8 mouse cellular contexts compared by ENCODE assay signal in genomic region chr5:66532827-66533226, GRCm38 (mm10).
DNase-seq lines count a peak whose midpoint lies in the region; ATAC-seq lines count a peak whose summit lies in the region.

No protein-coding gene starts in this region.

- DNase-seq in heart, embryonic 10.5 days (ENCODE audit: low spot score), result peak; percentile 60
- no peak for DNase-seq in heart, adult 18-20 months
- peak; percentile 81 for DNase-seq in NIH3T3 (ENCODE audit: low read depth)
- DNase-seq in cerebellum, adult 11-12 months, result peak; percentile 72
- DNase-seq in urinary bladder, postnatal 10 days (ENCODE audit: low spot score), result no peak
- DNase-seq in spleen, postnatal 4 days (ENCODE audit: low spot score in 2 of 2), result no peak

- H3K27me3 ChIP-seq in heart, embryonic 10.5 days (ENCODE audit: insufficient read depth, poor library complexity, severe bottlenecking), result no peaks in the 10 kb centered on the region
- H3K27me3 ChIP-seq in limb, embryonic 12.5 days, result no peaks in the 10 kb centered on the region
- H3K27me3 ChIP-seq in hindbrain, embryonic 13.5 days, result no peaks in the 10 kb centered on the region

- no peak for ATAC-seq in limb, embryonic 12.5 days (ENCODE audit: insufficient number of reproducible peaks, insufficient read depth, low FRiP score, low TSS enrichment, low read depth)
- ATAC-seq in hindbrain, embryonic 13.5 days (ENCODE audit: low FRiP score), result no peak

- 0 out of 2 replicates have a peak overlapping the region, but pooled peaks have one; percentile 10 for H3K27ac ChIP-seq in heart, embryonic 10.5 days
- H3K27ac ChIP-seq in limb, embryonic 12.5 days, result peak overlapping the region; percentile 26; the same call in 1 of the 2 replicates
- H3K27ac ChIP-seq in hindbrain, embryonic 13.5 days, result no peak overlapping the region

- WGBS in heart, embryonic 10.5 days, result 85% methylated on average over 6 of the region's 6 CpGs
- 78% methylated on average over 6 of the region's 6 CpGs for WGBS in limb, embryonic 12.5 days
- WGBS in hindbrain, embryonic 13.5 days, result 81% methylated on average over 6 of the region's 6 CpGs

- H3K4me3 ChIP-seq in heart, embryonic 10.5 days, result no peak overlapping the region
- no peak overlapping the region for H3K4me3 ChIP-seq in limb, embryonic 12.5 days (replicated peaks)
- no peak overlapping the region for H3K4me3 ChIP-seq in hindbrain, embryonic 13.5 days

- no peaks in the 10 kb centered on the region for H3K9me3 ChIP-seq in heart, embryonic 10.5 days
- H3K9me3 ChIP-seq in limb, embryonic 12.5 days, result no peaks in the 10 kb centered on the region
- no peaks in the 10 kb centered on the region for H3K9me3 ChIP-seq in hindbrain, embryonic 13.5 days

- no peaks in the 10 kb centered on the region for H3K36me3 ChIP-seq in heart, embryonic 10.5 days
- H3K36me3 ChIP-seq in limb, embryonic 12.5 days, result no peaks in the 10 kb centered on the region
- H3K36me3 ChIP-seq in hindbrain, embryonic 13.5 days, result no peaks in the 10 kb centered on the region

- no peak overlapping the region for H3K9ac ChIP-seq in limb, embryonic 12.5 days (replicated peaks)
- no peak overlapping the region for H3K9ac ChIP-seq in hindbrain, embryonic 13.5 days

- H3K4me1 ChIP-seq in heart, embryonic 10.5 days, result peaks cover 78% of the 10 kb centered on the region
- H3K4me1 ChIP-seq in limb, embryonic 12.5 days (replicated peaks), result peaks cover 85% of the 10 kb centered on the region
- peaks cover 43% of the 10 kb centered on the region for H3K4me1 ChIP-seq in hindbrain, embryonic 13.5 days (replicated peaks)

- H3K4me2 ChIP-seq in limb, embryonic 12.5 days, result no peak overlapping the region
- no peak overlapping the region for H3K4me2 ChIP-seq in hindbrain, embryonic 13.5 days

Comparison
In these comparisons a context has a peak if more than half of its experiments do, and no peak if none do; other contexts are left out.
1. DNase-seq: peak in heart, embryonic 10.5 days (single experiment), NIH3T3 (single experiment) and cerebellum, adult 11-12 months (single experiment); none in heart, adult 18-20 months (0 of 2), urinary bladder, postnatal 10 days (single experiment) and spleen, postnatal 4 days (0 of 2).